Mouse (Mus musculus) lung, postnatal 0 days (tissue): Measurements from ENCODE around the gene Pdzd7.

ENCODE experiments used
- CTCF ChIP-seq: IDR thresholded peaks from 2 replicates; pipeline ENCODE4 v1.5.1; 2016; ENCODE audit warnings: antibody characterized with exemption, mild to moderate bottlenecking
- EP300 ChIP-seq: IDR thresholded peaks from 2 replicates; pipeline ENCODE4 v1.6.1; 2016; ENCODE audit warnings: antibody characterized with exemption, mild to moderate bottlenecking, control low read depth

- TF ChIP-seq CTCF = peak; percentile 3; the same call in 1 of the 2 replicates
- no peak for TF ChIP-seq EP300
These were observed 30.5 kb downstream of the Pdzd7 start for GRCm38 (mm10) chr19:45014981-45015402.
